Mouse (Mus musculus) liver, embryonic 14.5 days (tissue): ENCODE measurements around the gene Nop56. TPM values are rescaled to one million over a fixed set of nuclear protein-coding genes. Genes with fewer than 3 reads are reported as not detected.

Source experiments
- ATAC-seq: fragments of 200-750 bp; cut with Nextera tagmentation; 2 replicates; pipeline ENCODE4 v1.8.0; 2017; ENCODE audit warnings: moderate number of reproducible peaks, mild to moderate bottlenecking, moderate library complexity; ENCODE audit not compliant: insufficient read depth
- DNase-seq, 3 experiments: peaks; one replicate each; pipeline ENCODE4 v3.0.0-alpha.2; 2012 to 2013; ENCODE audit warnings: low read depth in 3 of 3, low spot score in 3 of 3
- H3K27ac ChIP-seq: fragments of 300-500 bp; sonication (generic); 2 replicates; pipeline ENCODE4 v1.5.1; 2014; ENCODE audit warnings: moderate library complexity, mild to moderate bottlenecking, control low read depth, inconsistent platforms
- H3K27me3 ChIP-seq: fragments of 300-500 bp; sonication (generic); 2 replicates; pipeline ENCODE4 v1.6.1; 2014; ENCODE audit warnings: mild to moderate bottlenecking, low read length, moderate library complexity; ENCODE audit not compliant: control insufficient read depth, insufficient read depth
- H3K36me3 ChIP-seq: fragments of 300-500 bp; sonication (generic); replicated peaks from 2 replicates; pipeline ENCODE4 v1.6.1; 2014; ENCODE audit warnings: low read depth; ENCODE audit not compliant: control insufficient read depth, insufficient read depth
- H3K4me1 ChIP-seq, 2 experiments: fragments of 200-500 bp in 1 of 2; fragments of 300-500 bp in 1 of 2; sonication (generic) in 1 of 2; replicated peaks; 2 replicates each; pipeline ENCODE4 v1.6.1; 2012 to 2014; ENCODE audit warnings: antibody characterized with exemption in 1 of 2, inconsistent platforms in 1 of 2, low read length in 1 of 2; ENCODE audit not compliant: control insufficient read depth in 2 of 2, insufficient read depth in 2 of 2
- H3K4me2 ChIP-seq: fragments of 300-500 bp; sonication (generic); 2 replicates; pipeline ENCODE4 v1.6.1; 2014; ENCODE audit warnings: low read depth, mild to moderate bottlenecking, control low read depth, moderate library complexity
- H3K4me3 ChIP-seq, 2 experiments: fragments of 200-500 bp in 1 of 2; fragments of 300-500 bp in 1 of 2; sonication (generic) in 1 of 2; 2 replicates each; pipeline ENCODE4 v1.5.1; 2012 to 2014; ENCODE audit warnings: low read depth in 2 of 2, low read length in 2 of 2, mild to moderate bottlenecking in 2 of 2, control low read depth in 1 of 2, inconsistent platforms in 1 of 2, moderate library complexity in 1 of 2; ENCODE audit not compliant: insufficient read depth in 1 of 2
- H3K9ac ChIP-seq: fragments of 300-500 bp; sonication (generic); replicated peaks from 2 replicates; pipeline ENCODE4 v1.6.1; 2014; ENCODE audit warnings: mild to moderate bottlenecking, control low read depth, moderate library complexity
- H3K9me3 ChIP-seq: fragments of 300-500 bp; sonication (generic); 2 replicates; pipeline ENCODE4 v1.6.1; 2016; ENCODE audit warnings: low read length, mixed read lengths; ENCODE audit not compliant: control insufficient read depth
- CTCF ChIP-seq: IDR thresholded peaks from 2 replicates; pipeline ENCODE4 v1.5.1; 2016; ENCODE audit warnings: antibody characterized with exemption, low read depth, control low read depth
- EP300 ChIP-seq: IDR thresholded peaks from 2 replicates; pipeline ENCODE4 v1.6.1; 2016; ENCODE audit warnings: antibody characterized with exemption, low read depth
- WGBS: fragments of 180-500 bp; shearing (Covaris S2); extraction: QIAGEN DNeasy Blood & Tissue Kit; methylation state at CpG from one replicate; pipeline ENCODE4 v1.1.7; 2014; ENCODE audit not compliant: insufficient replicate concordance; 5-methylcytosine and 5-hydroxymethylcytosine counted together
- polyA plus RNA-seq, 2 experiments: library from polyadenylated mRNA; depleted of rRNA in 1 of 2; stranded (reverse) in 1 of 2; unstranded in 1 of 2; fragments of >200 nt; fragmentation: Nextera tagmentation in 1 of 2; extraction: Ambion mirVana in 1 of 2; gene quantifications; 2 replicates each; pipeline versions ENCODE4 v1.2.1 to v1.2.3; 2012 to 2014

Gene Nop56
- polyA plus RNA-seq, 2 experiments, result 182 to 201 TPM

DNA sequence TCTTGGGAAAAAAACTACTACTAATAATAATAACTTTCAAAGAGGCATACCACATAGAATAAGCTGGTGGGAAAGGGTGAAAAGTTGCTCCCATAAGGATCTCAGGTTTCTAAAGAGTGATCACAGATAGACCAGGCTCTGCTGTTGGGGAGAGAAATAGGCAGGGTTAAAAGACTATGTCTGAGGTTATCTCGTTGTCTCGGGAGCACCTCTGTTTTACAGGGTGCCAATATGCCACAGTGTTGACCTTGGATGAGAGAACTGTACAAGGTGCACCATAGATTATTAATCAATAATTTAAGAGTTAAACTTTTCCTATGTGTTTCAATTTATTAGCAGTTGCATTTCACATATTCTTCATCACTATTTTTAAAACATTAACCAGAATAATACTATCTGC is 12.3 kb upstream of the Nop56 start:
- DNase-seq (no peak), ATAC-seq (peak; percentile 57; the same call in 1 of the 2 replicates)
- Histone ChIP-seq H3K27me3 (no peaks in the 10 kb centered on the region), H3K36me3 (no peaks in the 10 kb centered on the region), H3K4me1 (peaks cover 50 to 56% of the 10 kb centered on the region in 2 experiments), H3K9ac (no peak overlapping the region; the same call in 1 of the 2 replicates), H3K4me2 (peak overlapping the region; percentile 73), H3K27ac (peak overlapping the region; percentile 5), H3K9me3 (no peaks in the 10 kb centered on the region), H3K4me3 (peak overlapping the region in 1 of 2 experiments; percentile 8; a peak in 2 of 4 replicates)
- TF ChIP-seq CTCF (no peak), EP300 (no peak)
- WGBS, result 14% methylated on average over 2 of the region's 2 CpGs

GRCm38 (mm10) chr2:130262398-130262797 is 11.8 kb upstream of the Nop56 start:
- ATAC-seq (peak; percentile 89), DNase-seq (peak; percentile 64 to 73 (median 68))
- Histone ChIP-seq H3K9me3 (no peaks in the 10 kb centered on the region), H3K27me3 (no peaks in the 10 kb centered on the region), H3K9ac (peak overlapping the region; percentile 15; the same call in 1 of the 2 replicates), H3K4me2 (peak overlapping the region; percentile 73), H3K27ac (peak overlapping the region; percentile 58), H3K4me3 (peak overlapping the region in 1 of 2 experiments; percentile 8; a peak in 1 of 4 replicates), H3K36me3 (no peaks in the 10 kb centered on the region), H3K4me1 (peaks cover 50 to 54% of the 10 kb centered on the region in 2 experiments)
- WGBS, result 4% methylated on average over 2 of the region's 2 CpGs
- TF ChIP-seq CTCF (no peak), EP300 (peak; percentile 83)

GRCm38 (mm10) chr2:130265520-130265919 is 8.7 kb upstream of the Nop56 start:
- 8% methylated on average over 1 of the region's 1 CpGs for WGBS
- TF ChIP-seq EP300 (peak; percentile 55; the same call in 1 of the 2 replicates), CTCF (no peak)
- no peaks in the 10 kb centered on the region for H3K9me3 ChIP-seq
- peak overlapping the region; percentile 69 for H3K27ac ChIP-seq
- peak overlapping the region; percentile 67 for H3K9ac ChIP-seq
- H3K27me3 ChIP-seq, result no peaks in the 10 kb centered on the region
- DNase-seq, result peak; percentile 56 to 76 (median 57)
- H3K4me3 ChIP-seq, result peak overlapping the region; percentile 55 to 59
- peak overlapping the region; percentile 73 for H3K4me2 ChIP-seq
- ATAC-seq, result peak; percentile 81
- H3K4me1 ChIP-seq, result peaks cover 49 to 58% of the 10 kb centered on the region in 2 experiments
- H3K36me3 ChIP-seq, result no peaks in the 10 kb centered on the region

- H3K27me3 ChIP-seq, result no peaks in the 10 kb centered on the region
- peaks cover 25 to 37% of the 10 kb centered on the region in 2 experiments for H3K4me1 ChIP-seq
- no peaks in the 10 kb centered on the region for H3K9me3 ChIP-seq
- no peak for TF ChIP-seq CTCF
- TF ChIP-seq EP300, result no peak
- WGBS, result 61% methylated on average over 7 of the region's 7 CpGs
- no peaks in the 10 kb centered on the region for H3K36me3 ChIP-seq
- H3K4me2 ChIP-seq, result no peak overlapping the region
- no peak overlapping the region for H3K4me3 ChIP-seq
- no peak overlapping the region for H3K27ac ChIP-seq
- DNase-seq (no peak), ATAC-seq (no peak)
- no peak overlapping the region for H3K9ac ChIP-seq
Observed at GRCm38 (mm10) chr2:130268074-130268473, 6.2 kb upstream of the Nop56 start.

- TF ChIP-seq CTCF (no peak), EP300 (no peak)
- Histone ChIP-seq H3K27ac (peak overlapping the region; percentile 69), H3K9ac (peak overlapping the region; percentile 97), H3K4me3 (peak overlapping the region; percentile 79 to 98), H3K4me1 (peaks cover 5 to 23% of the 10 kb centered on the region in 2 experiments; a peak in 3 of 4 replicates), H3K9me3 (no peaks in the 10 kb centered on the region), H3K27me3 (no peaks in the 10 kb centered on the region), H3K4me2 (peak overlapping the region; percentile 98), H3K36me3 (peaks cover 36% of the 10 kb centered on the region)
- 2% methylated on average over 14 of the region's 14 CpGs for WGBS
- DNase-seq (no peak), ATAC-seq (peak; percentile 45)
Observed at GRCm38 (mm10) chr2:130273732-130274131, 498 bp upstream of the Nop56 start.
